Mouse (Mus musculus): Measurements from ENCODE around the gene Snapc4.
A peak's percentile ranks its signal among the peaks of the same experiment; 100 is the strongest.

The Snapc4 gene

GRCm38 (mm10) chr2:26380131-26380771 is at the start of gene Snapc4:
Snapc4 (minus strand) TSS chr2:26380653.
- DNase-seq (ENCODE audit: extremely low read depth, low read depth) = peak; percentile 68

- no peak for DNase-seq (ENCODE audit: extremely low read depth, low read depth)
Observed at GRCm38 (mm10) chr2:26429851-26430250, 49.4 kb upstream of the Snapc4 start.

- no peak for DNase-seq (ENCODE audit: extremely low read depth, low read depth)
Observed at GRCm38 (mm10) chr2:26424541-26424940, 44.1 kb upstream of the Snapc4 start.

DNA sequence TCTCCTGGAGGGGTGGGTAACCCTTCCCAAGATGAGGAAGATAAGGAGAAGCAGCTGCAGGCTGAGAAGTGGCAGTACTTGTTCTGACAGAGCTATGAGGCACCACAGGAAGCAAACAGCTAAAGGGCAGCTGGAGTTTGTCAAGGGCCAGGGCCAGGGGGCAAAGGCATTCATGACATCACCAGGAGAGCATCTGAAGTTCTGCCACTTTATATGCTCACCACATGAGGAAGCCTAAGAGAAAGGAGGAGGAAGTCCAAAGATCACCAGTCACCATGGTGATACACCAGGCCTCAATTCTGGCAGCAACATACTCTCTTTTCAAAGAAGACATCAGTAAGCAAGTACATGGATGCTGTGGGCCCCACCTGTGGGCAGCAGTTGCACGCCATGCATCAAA is 42.6 kb upstream of the Snapc4 start:
- DNase-seq (ENCODE audit: extremely low read depth, low read depth) = no peak

GRCm38 (mm10) chr2:26421969-26422368 is 41.5 kb upstream of the Snapc4 start:
- DNase-seq (ENCODE audit: extremely low read depth, low read depth) = no peak

DNA sequence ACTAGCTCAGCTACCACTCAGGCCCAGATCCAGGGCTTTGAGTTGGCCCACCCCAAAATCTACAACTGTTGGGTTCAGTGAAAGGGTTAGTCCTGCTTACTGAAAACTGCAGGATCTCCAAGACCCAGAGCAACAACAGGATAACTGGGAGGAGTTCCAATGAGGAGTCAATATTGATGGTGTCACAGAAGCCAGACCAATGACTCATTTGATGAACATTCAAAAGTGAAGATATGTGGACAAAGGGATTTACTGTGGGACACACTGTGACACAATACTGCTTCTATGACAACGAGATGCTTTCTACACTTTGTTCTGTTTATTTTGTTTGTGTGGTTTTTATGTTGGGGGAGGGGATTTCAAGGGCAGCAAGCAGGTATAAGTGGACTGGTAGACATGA is 37.7 kb upstream of the Snapc4 start:
- no peak for DNase-seq (ENCODE audit: extremely low read depth, low read depth)

- DNase-seq (ENCODE audit: extremely low read depth, low read depth) = no peak
Observed at GRCm38 (mm10) chr2:26417066-26417465, 36.6 kb upstream of the Snapc4 start.

DNA sequence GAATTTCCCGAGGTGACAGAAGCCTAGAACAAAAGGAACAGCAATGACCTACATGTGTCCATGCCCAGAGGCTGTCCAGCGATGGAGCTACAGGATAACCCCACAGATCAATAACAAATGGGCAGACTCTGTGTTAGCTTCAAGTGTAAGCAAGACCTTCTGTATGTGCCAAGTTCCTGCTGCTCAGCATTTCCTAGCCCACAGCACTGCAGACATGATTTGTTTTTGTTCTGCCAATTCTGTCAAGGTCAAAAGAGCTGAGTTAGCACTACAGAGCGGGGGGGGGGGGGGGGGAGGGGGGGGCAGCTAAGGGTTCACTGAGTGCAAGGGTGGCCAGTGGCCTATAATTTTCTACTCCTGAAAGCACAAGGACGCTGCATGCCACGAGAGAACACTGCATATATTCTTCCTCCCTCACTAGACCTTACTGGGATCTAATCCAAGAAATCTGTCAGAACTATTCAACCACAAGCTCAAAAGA is 30.5 kb upstream of the Snapc4 start:
- no peak for DNase-seq (ENCODE audit: extremely low read depth, low read depth)

- no peak for DNase-seq (ENCODE audit: extremely low read depth, low read depth)
Observed at GRCm38 (mm10) chr2:26410091-26410490, 29.6 kb upstream of the Snapc4 start.

- DNase-seq (ENCODE audit: extremely low read depth, low read depth) = no peak
Observed at GRCm38 (mm10) chr2:26409362-26409761, 28.9 kb upstream of the Snapc4 start.

GRCm38 (mm10) chr2:26408515-26409356 is 28.3 kb upstream of the Snapc4 start, which contains the start of gene Inpp5e:
Inpp5e (minus strand) TSS chr2:26409203.
- DNase-seq (ENCODE audit: extremely low read depth, low read depth) = peak; percentile 64

GRCm38 (mm10) chr2:26403306-26403705 is 22.9 kb upstream of the Snapc4 start:
- no peak for DNase-seq (ENCODE audit: extremely low read depth, low read depth)

DNA sequence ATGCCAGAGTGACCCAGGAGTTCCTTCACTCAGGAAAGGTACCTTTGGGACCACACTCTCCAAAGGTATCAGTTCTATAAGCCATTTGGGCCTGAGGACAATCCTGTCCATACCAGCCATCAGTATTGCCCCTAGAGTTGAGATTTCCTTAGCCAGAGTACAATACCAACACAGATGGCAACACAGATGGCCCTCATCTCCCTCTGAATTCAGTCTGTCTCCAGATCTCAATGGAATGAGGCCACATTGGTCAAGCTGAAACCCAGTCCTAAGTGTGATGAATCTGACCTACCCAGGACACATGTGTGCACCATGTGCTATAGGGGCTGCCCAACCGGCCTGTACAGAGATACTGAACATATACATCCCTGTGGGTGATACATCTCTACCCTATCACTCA is 21.8 kb upstream of the Snapc4 start:
- no peak for DNase-seq (ENCODE audit: extremely low read depth, low read depth)

GRCm38 (mm10) chr2:26401023-26401422 is 20.6 kb upstream of the Snapc4 start:
- no peak for DNase-seq (ENCODE audit: extremely low read depth, low read depth)

DNA sequence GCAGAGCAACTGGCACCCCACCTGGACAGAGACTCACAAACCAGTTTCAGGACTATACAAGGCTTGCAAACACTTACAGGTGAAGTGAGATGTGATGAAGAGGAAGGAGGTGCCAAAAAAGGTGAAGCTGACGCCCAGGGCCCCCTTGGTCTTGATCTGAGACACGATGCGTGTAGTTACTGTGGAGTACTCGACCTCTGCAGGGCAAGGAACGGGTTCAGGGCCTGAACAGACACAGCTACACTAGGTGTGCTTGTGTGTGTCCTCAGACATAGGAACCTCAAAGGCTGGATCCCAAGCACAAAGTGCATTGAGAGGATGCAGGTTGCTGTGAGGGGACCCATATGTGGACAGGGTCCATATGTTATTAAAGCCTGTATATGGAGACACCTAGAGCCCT is 19.8 kb upstream of the Snapc4 start:
- no peak for DNase-seq (ENCODE audit: extremely low read depth, low read depth)

DNA sequence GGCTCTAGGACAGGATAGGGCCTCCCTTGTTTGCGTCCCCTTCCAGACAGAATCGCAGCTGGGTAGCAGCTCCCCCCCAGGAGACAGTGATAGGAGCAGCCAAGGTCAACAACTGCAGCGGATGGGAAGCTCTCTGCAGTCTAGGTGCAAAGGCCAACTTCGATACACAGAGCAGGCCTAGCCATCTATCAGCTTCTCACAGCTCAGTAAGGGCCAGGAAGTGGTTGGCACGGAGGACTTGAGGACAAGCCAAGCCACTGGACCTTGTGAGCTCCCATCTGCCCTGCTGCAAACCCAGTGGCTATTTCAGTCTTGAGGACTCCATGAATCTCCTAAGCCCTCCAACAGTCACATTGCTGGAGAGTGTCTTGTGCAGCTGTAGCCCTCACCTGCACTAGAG is 19.2 kb upstream of the Snapc4 start:
- DNase-seq (ENCODE audit: extremely low read depth, low read depth) = no peak

DNA sequence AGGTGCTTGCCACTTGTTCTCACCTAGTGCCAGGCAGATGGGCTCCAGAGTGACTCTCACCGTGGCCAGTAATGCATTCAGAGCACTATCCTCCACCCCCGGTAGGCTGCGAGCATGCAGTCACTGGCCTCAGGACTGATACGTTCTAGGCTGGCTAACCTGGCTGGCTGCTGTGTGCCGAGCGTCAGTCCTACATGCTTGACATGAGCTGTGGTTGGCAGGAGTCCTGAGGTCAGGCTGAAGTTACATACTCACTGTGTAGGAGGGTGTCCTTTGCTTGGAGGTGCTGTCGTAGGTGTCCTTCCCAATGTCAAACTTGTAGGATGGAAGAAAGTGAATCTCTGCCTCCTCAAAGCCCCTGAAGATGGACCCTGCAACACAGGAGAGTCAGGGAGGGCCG is 18.5 kb upstream of the Snapc4 start:
- no peak for DNase-seq (ENCODE audit: extremely low read depth, low read depth)

- DNase-seq (ENCODE audit: extremely low read depth, low read depth) = no peak
Observed at GRCm38 (mm10) chr2:26391617-26392016, 11.2 kb upstream of the Snapc4 start.

GRCm38 (mm10) chr2:26390954-26391353 is 10.5 kb upstream of the Snapc4 start:
- peak; percentile 23 for DNase-seq (ENCODE audit: extremely low read depth, low read depth)

DNA sequence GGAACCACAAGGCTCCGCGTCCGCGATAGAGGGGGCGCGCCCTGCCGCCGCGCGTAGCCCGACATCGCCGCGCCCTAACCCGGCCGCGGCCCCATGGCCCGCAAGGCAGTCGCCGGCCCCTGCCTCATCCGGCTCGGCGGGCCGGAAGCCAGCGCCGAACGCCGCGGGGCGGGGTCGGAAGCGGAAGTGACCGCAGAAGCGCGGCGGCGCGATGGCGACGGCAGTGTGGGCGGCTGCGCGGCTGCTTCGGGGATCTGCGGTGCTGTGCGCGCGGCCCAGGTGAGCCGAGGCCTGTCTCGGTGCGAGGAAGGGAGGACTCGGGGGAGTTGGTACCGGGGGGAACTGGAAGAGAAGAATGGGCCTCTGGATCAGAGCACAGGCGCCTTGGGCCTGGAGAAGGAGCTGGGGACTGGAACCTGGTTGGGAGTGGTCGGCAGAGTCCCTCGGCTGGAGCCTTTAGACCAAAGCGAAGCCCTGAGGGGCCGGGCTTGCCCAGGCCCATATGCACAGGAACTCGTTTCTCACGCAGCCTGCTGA is 8.8 kb upstream of the Snapc4 start, which contains the start of the genes Entr1 and Pmpca:
Gene Entr1, minus strand, starts transcription at position 163 of the 537 bp plus-strand sequence.
Gene Pmpca, plus strand, starts transcription at position 186 of the 537 bp plus-strand sequence.
- peak; percentile 37 for DNase-seq (ENCODE audit: extremely low read depth, low read depth)

DNA sequence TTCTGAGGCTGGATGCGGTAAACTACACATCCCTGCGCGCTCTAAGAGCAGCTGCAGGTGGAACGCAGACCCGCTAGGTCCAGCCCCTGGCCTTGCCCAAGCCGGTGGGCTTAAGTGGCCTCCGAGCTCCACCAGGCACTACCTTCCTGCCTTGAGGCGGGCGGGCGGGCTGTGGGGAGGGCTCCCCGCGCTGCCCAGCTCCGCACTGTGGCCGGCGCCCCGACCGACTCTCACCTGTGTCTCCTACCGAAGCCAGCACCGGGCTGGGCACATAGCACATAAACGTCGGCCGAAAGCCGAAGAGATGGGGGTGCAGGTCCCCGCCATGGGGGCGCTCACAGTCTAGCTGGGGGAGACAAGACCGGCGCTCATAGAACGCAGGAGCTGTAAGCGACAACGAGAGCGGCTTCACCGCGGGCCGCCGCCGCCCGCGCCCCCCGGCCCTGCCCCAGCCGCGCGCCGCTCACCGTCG is 8.3 kb upstream of the Snapc4 start:
- no peak for DNase-seq (ENCODE audit: extremely low read depth, low read depth)

- no peak for DNase-seq (ENCODE audit: extremely low read depth, low read depth)
Observed at GRCm38 (mm10) chr2:26387713-26388112, 7.3 kb upstream of the Snapc4 start.

All from MEL-GATA-1-ER (cell line).